Mouse (Mus musculus) v-Abl transformed pro-B cells (cell line): ENCODE results near the gene Macrod2.

Experiments
- in situ Hi-C, 2 experiments: fragments of 400-800 bp; cut with MboI; formaldehyde crosslinking; loops; one replicate each; pipeline ENCODE4 v1.15.1; 2025; ENCODE audit not compliant: unreplicated experiment in 2 of 2

The Macrod2 gene

GRCm38 (mm10) chr2:142257501-142257900 is 1862.4 kb downstream of the Macrod2 start:
- in situ Hi-C loops = no loop called here

DNA sequence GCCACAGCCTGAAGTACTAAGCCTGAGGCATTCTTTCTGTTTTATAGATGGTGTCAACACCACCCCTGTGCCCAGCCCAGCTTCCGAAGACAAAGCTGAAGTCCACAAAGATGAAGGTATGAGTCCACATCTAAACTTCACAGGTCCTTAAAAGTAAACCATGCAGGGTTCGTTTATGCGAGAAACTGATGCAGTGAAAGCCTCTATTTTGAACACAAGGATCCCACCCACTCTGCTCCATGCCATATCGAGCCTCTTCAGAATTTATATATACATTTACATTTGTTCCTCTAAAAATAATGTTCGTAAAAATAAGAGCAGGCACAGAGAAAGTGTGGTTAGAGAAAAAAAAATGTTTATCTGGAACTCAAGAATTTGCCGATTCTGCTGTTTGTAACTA is 1865.9 kb downstream of the Macrod2 start:
- in situ Hi-C loops = no loop called here

DNA sequence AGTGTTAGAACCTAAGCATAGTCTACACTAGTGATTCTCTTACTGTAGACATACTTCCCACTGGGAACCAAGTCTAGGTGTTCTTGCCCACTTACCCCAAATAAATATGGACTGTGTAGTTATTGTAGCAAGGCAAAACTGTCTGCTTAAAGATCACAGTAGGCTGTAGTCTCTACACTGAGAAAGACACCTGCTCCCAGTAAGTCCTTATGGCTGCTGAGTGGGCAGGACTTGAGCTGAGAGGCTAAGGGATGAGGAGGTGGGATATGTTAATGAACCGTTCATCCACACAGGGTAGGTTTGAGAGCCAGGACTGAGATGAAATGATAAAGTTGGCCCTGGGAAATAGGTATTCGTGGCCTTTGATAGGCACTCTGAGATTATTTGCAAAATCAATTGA is 1869.6 kb downstream of the Macrod2 start:
- in situ Hi-C loops = no loop called here

- in situ Hi-C loops = no loop called here
Measured at GRCm38 (mm10) chr2:142267836-142268235, 1872.7 kb downstream of the Macrod2 start.

GRCm38 (mm10) chr2:142286761-142287160 is 1891.7 kb downstream of the Macrod2 start:
- in situ Hi-C loops = no loop called here

DNA sequence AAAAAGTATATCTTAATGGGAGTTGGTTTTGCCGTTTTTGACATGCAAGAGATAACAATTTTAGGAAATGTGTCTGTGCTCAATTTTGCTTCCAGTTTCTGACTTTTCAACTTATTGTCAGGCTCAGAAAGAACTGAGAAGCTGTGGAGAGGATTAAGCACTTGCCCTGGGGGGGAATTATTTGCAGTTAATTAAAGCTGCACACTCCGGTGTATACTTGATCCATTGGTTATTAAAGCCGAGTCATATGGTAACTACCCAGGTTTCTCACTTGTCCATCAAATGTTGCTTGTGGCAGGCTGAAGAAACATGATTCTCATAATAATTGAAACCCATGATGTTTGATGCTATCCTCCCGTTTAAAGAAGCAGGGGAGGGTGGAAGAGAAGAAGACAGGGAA is 1899.7 kb downstream of the Macrod2 start:
- in situ Hi-C loops = no loop called here

DNA sequence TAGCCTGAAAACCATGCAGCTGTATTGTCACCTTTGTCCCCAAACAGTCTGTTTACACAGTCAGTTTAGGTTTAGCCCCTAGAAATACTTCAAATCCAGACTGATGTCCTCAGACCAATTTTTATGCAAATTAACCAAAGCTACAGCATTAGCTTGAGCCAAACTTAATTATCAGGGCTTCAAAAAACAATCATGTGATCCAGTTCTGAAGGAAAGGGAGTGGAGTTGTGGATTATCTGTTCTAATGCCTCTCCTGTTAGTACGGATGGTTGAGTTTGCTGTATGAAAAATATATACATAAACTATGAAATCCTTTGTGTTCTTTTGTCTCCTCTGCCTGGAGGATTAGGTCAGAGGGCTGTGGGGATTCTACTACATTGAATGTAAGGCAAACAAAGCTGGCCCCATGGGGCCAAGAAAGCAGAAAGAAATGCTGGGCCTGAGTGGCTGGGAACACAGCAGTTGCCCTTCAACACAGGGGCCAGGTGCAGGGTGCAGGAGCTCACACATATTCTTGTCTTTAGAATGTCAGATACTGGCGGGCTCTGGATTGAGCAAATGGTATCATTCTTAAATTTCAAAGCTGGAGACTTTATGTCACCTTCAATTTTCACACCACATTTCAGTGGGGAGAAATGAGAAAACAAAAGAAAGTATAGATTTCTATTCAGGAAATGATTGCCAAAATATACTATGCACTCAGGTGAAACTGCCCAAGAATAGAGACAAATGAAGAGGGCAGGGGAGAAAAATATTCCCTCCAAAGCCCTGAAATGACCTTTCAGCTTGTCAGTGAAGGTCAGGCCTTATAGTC is 1908.2 kb downstream of the Macrod2 start:
- in situ Hi-C loops = no loop called here

GRCm38 (mm10) chr2:142303912-142304182 is 1908.7 kb downstream of the Macrod2 start:
- in situ Hi-C loops = no loop called here

DNA sequence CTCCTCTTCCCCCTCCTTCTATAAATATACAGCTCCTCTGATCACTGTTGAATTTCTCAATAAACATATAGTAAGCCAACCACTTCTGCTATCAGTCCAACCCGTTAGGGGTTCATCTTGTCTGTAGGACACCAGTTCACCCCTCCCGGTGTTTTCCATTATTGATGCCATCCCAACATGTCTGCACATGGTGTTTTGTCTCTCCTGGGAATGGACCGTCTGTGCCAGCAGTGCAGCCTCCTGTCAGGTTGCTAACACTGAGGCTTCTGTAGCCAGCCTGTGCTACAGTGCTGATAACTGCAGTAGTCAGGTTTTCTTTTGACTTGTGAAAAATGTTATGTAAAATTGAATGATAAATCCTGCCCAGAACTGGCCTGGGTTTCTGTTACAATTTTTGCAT is 1928.0 kb downstream of the Macrod2 start:
- in situ Hi-C loops = no loop called here

DNA sequence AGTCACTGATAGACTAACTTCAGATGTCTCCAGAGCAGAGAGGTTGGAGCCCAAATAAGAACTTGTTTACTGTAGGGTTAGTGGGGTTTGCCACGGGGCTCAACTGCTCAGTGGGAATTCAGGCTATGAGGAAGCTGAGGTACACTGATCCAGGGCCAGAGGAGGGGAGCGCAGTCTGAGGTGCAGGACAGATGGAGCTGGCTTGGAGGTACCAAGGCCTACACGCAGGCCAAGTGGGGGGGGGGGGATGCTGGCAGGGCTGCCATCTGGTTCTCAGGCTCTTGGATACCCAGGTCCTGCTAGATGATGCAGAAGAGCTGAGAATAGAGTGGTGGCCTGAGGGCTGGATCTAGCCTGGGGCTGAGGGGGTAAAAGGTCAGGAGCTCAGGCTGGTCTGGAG is 1931.6 kb downstream of the Macrod2 start:
- in situ Hi-C loops = no loop called here

- in situ Hi-C loops = no loop called here
Measured at GRCm38 (mm10) chr2:142329761-142330160, 1934.7 kb downstream of the Macrod2 start.

DNA sequence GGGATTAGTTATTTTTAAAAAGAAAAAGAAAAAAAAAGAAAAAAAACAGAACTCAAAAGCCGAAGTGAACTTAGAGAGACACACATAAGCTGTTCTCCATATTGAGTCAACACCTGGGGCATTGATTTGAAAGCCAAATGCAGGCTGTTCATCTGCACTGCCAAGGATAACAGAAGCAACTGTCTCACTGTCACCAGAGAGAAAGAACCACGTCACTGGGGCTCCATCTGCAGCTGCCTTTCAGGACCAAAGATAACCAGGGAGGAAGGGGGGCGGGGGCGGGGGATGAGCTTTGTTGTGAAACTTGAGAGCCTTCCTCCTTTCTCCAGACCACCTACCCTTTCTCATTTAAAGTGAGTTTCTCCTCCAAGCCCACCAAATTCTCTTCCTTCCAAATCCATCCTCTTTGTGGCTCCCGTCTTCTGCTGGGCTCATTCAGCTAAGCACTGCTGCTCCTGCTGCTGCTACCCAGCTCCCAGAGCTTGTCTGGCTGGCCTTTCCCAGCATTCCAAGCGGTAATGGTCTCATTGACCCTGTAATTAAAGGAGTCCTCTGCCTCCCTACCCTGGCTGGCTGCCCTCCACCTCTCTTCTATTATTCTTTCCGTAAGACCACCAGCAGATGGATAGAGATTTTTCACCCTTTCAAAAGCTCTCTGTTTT is 1939.5 kb downstream of the Macrod2 start:
- in situ Hi-C loops = no loop called here

DNA sequence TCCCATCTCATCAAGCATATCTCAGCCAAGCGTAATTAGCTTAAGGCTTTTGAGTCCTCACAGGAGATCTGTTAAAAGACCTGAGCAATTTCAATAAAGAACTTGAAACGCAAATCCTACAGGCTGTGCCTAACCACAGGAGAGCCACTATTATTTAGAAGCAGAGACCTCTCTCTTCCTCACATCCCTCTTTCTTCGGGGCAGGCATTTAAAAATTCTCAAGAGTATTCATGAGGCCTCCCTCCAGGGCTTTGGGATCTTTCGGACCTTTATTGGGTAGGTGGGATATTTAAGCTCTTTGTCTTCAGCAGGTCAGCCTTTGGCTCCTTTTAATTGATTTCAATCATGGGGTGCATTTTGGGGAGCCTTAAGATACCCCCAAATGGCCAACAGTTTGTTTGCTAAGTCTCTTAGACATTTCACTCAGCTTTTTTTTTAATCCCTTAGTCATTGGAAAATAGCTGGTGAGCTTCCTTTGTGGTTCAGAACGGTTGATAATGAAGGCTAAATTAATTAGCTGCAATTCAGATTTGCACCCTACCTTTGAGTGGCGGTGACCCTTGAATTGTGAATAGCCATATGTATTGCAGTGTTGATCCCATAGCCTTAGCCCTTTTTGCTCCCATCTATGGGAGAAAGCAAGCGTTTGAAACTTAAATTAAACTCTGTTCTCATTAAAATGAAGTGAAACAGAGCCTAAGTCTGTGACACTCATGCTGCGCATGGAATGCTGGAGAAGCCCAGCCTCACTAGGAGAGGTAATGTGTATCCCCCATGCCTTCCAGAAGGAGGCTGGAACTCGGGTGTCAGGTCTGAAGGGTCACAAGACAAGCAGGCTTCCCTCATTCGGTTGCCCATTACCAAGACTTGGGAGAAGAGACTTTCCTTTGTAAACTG is 1940.2 kb downstream of the Macrod2 start:
- in situ Hi-C loops = no loop called here

- in situ Hi-C loops = no loop called here
Measured at GRCm38 (mm10) chr2:142344021-142344420, 1948.9 kb downstream of the Macrod2 start.

DNA sequence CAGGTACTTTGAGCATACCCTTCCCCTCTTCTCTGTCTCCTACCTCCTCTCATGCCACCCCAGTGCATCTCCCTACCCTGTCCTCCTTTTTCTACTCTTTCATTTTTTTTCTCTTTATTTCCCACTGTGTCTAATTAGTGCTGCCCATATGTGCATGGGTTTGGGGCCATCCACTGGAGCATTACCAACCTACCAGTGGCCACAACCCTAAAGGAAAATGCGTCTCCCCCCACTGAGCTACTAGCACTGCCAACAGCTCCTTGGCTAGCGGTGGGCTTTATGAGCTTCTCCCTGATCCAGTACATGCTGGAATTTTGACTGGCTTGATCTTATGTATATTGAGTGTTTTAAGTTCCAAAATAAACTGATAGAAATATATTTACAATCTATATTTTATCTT is 1949.6 kb downstream of the Macrod2 start:
- in situ Hi-C loops = no loop called here

GRCm38 (mm10) chr2:142349805-142350204 is 1954.7 kb downstream of the Macrod2 start:
- in situ Hi-C loops = no loop called here

GRCm38 (mm10) chr2:142362888-142363287 is 1967.8 kb downstream of the Macrod2 start:
- in situ Hi-C loops = no loop called here

GRCm38 (mm10) chr2:142373978-142374377 is 1978.9 kb downstream of the Macrod2 start:
- in situ Hi-C loops = no loop called here

DNA sequence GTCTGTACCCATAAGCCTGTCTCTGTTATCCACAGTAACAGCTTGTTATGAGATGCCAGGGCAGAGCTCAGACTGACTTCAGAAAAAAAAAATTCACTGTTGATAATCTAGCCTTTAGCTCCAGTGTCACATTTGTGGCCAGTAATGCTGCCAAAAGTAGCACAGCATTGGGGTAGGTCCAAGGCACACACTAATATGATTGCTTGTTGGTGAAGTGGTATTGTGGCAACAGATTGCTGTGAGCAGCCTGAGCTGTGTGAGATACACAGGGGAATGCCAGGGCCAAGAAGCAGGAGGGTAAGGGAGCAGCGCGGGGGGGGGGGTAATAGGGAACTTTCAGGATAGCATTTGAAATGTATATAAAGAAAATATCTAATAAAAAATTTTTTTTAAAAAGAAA is 1985.5 kb downstream of the Macrod2 start:
- in situ Hi-C loops = no loop called here

DNA sequence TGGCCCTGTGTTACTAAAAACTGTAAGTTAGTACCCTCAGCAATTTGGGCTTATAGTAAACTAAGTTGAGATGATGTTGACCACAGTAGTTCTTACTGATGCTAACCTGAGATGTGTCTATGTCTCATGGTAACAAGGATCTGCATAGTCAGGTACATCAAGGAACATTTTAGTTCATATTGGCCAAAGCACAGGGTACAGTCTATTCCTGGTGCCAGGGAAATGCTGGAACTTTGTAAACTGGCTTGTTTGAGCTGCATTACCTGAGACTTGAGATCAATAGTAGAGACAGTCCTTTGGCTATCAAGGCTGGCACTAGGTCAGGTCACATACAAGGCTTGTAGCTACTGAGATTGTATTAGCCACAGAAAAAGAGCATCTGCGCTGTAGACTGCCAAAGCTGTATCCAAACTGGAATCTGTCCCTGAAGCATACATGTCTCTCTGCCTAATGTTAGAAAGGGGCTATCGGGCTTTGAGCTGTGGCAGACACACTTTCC is 1986.0 kb downstream of the Macrod2 start:
- in situ Hi-C loops = no loop called here

DNA sequence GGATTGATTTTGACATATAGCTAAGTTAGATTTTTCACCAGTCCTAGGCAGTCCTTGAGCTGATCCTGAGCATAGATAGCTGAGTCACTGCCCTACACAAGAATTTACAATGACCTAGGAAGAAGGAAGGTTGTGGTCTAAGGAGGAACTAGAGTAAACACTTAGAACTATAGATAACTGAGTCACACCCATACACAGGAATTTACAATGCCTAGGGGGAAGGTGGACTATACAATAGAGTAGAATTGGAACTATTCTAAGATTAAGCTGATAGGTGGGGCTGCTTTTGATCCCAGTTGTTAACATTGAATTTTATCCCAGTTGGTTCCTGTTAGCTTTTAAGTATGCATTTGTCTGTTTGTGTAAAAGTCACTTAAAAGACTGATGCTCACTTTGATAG is 1998.4 kb downstream of the Macrod2 start:
- in situ Hi-C loops = no loop called here
